Mouse (Mus musculus): ENCODE measurements around the gene Rtp2. TPM values are rescaled to one million over a fixed set of nuclear protein-coding genes. Genes with fewer than 3 reads are reported as not detected.
"Not testable (repeated sequence)": the region's sequence is repeated elsewhere in the genome, so short reads cannot be mapped to it uniquely, and the experiment has no call there.

Rtp2 gene
- polyA plus RNA-seq, 1 experiment from 2014 or later: not detected

DNA sequence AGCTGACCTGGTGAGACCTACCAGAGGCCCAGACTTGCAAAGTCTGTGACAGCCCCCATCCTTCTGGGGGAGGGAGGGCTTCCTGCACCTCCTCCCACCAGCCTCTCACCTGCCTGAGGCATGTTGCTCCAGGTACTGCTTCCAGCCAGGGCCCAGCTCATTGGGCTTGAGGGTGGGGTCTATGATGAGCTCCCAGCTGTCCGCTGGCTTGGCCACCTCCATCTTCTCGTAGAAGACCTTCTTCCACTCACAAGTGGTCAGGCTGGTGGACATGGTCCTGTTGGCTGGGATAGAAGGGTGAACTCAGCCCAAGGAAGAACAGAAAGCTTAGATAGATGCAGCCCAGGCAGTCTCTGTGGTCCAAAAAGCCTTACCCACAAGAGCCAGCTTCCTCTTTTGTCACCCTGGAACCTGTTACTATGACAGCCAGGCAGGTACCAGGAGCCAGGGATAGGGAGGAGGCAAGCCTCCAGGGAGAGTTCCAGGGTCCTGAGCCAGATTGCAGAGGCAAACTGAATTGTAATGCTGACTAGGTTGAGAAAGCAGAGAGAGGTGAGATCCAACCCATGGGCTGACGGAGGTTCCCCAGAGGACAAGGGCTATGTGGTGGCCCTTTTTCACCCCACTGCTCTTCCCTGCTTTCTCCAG lies 1.6 kb downstream of the Rtp2 start:
- Histone ChIP-seq H3K27me3 (replicated peaks; ENCODE audit: control insufficient read depth, insufficient read depth, low read length) (no peaks in the 10 kb centered on the region), H3K27ac (ENCODE audit: low read depth, low read length) (no peak overlapping the region), H3K4me2 (no peak overlapping the region), H3K4me3 (ENCODE audit: low read depth, low read length) (no peak overlapping the region), H3K9me3 (ENCODE audit: control insufficient read depth, low read length) (no peaks in the 10 kb centered on the region), H3K4me1 (replicated peaks; ENCODE audit: control insufficient read depth, insufficient read depth, low read length) (no peaks in the 10 kb centered on the region), H3K9ac (ENCODE audit: low read depth, low read length) (no peak overlapping the region), H3K36me3 (ENCODE audit: control insufficient read depth, insufficient read depth, low read length) (no peaks in the 10 kb centered on the region)
- DNase-seq (ENCODE audit: low spot score) (no peak), ATAC-seq (replicated peaks; ENCODE audit: low FRiP score) (no peak)
- WGBS: 87% methylated on average over 3 of the region's 3 CpGs

DNA sequence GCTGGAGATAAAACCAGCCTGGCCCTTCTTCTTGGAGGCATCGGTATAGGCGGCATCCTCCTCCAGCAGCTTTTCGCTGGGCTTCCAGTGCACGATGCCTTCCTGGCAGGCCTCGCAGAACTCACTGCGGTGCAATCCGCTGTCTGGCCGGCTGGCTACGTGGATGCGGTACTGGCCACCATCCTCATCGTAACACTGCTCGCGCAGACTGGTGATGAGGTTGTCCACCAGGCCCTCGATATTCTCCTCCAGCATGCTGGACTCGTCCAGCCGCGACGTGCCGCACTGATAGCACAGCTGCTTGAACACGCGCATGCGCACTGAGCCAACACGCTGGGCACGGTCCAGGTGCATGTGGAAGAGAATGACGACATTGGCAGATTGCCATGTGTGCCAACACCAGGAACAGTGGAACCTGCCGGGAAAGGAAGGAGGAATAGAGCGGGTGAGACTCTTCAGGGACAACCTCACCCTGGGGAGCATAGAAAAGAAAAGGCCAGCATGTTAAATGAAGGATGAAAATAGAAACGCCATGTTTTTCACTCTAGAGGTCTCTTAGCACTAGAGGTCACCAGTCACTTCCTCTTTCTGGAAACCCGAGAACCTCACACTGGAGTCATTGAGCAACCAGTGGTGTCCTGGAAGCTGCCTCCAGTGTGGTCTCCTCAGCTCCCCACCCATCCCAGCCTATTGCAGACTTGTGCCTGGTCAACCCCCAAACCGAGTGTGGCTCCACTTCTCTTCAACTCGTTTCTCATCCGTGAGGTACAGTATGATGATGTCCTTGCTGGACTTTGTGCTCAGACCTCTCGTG lies 4.7 kb downstream of the Rtp2 start:
- no peak for DNase-seq (ENCODE audit: low spot score)
- H3K9ac ChIP-seq (ENCODE audit: low read depth, low read length): no peak overlapping the region
- H3K27ac ChIP-seq (ENCODE audit: low read depth, low read length): no peak overlapping the region
- no peaks in the 10 kb centered on the region for H3K36me3 ChIP-seq (ENCODE audit: control insufficient read depth, insufficient read depth, low read length)
- no peaks in the 10 kb centered on the region for H3K27me3 ChIP-seq (replicated peaks; ENCODE audit: control insufficient read depth, insufficient read depth, low read length)
- WGBS: 87% methylated on average over 33 of the region's 33 CpGs
- H3K9me3 ChIP-seq (ENCODE audit: control insufficient read depth, low read length): no peaks in the 10 kb centered on the region
- no peak overlapping the region for H3K4me2 ChIP-seq
- H3K4me3 ChIP-seq (ENCODE audit: low read depth, low read length): no peak overlapping the region
- no peaks in the 10 kb centered on the region for H3K4me1 ChIP-seq (replicated peaks; ENCODE audit: control insufficient read depth, insufficient read depth, low read length)
- ATAC-seq (replicated peaks; ENCODE audit: low FRiP score): no peak

DNA sequence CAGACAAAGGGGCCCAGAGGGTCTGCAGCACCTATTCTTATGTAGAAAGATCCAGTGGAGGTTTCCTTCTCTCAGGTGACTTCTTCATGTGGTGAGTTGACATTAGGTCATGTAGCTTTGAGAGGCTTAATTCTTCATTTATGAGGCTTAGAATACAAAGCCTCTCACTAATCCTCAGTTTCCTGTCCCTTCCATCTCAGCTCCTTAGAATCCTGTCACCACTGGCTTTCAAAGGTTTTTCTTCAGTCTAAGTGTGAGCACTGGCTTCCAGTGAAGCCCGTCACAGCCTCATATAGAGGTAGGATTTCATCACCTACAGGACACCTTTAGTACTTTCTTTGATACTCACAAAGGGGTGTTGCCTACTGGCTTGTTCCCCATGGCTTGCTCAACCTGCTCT lies 9.3 kb downstream of the Rtp2 start:
- no peak overlapping the region for H3K4me3 ChIP-seq (ENCODE audit: low read depth, low read length)
- no peaks in the 10 kb centered on the region for H3K9me3 ChIP-seq (ENCODE audit: control insufficient read depth, low read length)
- H3K27ac ChIP-seq (ENCODE audit: low read depth, low read length): no peak overlapping the region
- H3K9ac ChIP-seq (ENCODE audit: low read depth, low read length): no peak overlapping the region
- DNase-seq (ENCODE audit: low spot score): no peak
- no peak overlapping the region for H3K4me2 ChIP-seq
- no peaks in the 10 kb centered on the region for H3K27me3 ChIP-seq (replicated peaks; ENCODE audit: control insufficient read depth, insufficient read depth, low read length)
- no peaks in the 10 kb centered on the region for H3K4me1 ChIP-seq (replicated peaks; ENCODE audit: control insufficient read depth, insufficient read depth, low read length)
- no peak for ATAC-seq (replicated peaks; ENCODE audit: low FRiP score)
- WGBS: 77% methylated on average over 1 of the region's 1 CpGs
- H3K36me3 ChIP-seq (ENCODE audit: control insufficient read depth, insufficient read depth, low read length): no peaks in the 10 kb centered on the region

DNA sequence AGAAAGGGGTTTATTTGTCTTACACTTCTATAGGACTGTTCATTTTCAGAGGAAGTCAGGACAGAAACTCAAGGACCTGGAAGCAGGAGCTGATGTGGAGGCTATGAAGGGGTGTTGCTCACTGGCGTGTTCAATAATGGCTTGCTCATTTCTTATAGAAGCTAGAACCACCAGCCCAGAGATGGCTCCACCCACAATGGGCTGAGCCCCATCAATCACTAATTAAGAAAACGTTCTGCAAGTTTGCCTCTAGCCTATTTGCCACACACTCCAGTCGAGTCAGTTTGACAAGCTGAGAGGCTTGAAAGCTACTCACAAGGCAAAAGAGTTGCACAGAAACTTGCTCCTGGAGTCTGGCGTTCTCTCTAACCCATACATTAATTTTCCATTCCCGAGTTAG lies 10.5 kb downstream of the Rtp2 start:
- ATAC-seq (replicated peaks; ENCODE audit: low FRiP score) (no peak), DNase-seq (ENCODE audit: low spot score) (no peak)
- Histone ChIP-seq H3K36me3 (ENCODE audit: control insufficient read depth, insufficient read depth, low read length) (no peaks in the 10 kb centered on the region), H3K9ac (ENCODE audit: low read depth, low read length) (no peak overlapping the region), H3K27ac (ENCODE audit: low read depth, low read length) (no peak overlapping the region), H3K4me1 (replicated peaks; ENCODE audit: control insufficient read depth, insufficient read depth, low read length) (no peaks in the 10 kb centered on the region), H3K4me3 (ENCODE audit: low read depth, low read length) (no peak overlapping the region), H3K4me2 (no peak overlapping the region), H3K9me3 (ENCODE audit: control insufficient read depth, low read length) (no peaks in the 10 kb centered on the region), H3K27me3 (replicated peaks; ENCODE audit: control insufficient read depth, insufficient read depth, low read length) (no peaks in the 10 kb centered on the region)
- WGBS: 64% methylated on average over 5 of the region's 5 CpGs

DNA sequence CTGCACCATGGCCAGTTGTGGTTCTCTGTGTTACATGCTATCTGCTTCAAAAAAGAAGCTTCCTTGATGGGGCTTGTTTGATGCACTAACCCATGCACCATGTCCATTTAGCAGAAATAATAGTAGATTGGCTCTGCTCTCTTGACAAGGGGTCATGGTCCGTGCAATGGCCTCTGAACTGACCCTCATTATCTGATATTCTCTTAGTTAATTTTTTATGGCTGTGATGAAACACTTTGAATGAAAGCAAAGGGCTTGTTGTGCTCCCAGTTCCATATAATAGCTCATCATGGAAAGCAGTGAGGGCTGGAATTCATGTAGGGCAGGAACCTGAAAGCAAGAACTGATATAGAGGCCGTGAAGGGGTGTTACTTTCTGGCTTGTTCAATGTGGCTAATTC lies 12.8 kb downstream of the Rtp2 start:
- ATAC-seq (replicated peaks; ENCODE audit: low FRiP score) (no peak), DNase-seq (ENCODE audit: low spot score) (no peak)
- H3K4me1 ChIP-seq (replicated peaks; ENCODE audit: control insufficient read depth, insufficient read depth, low read length): no peaks in the 10 kb centered on the region
- H3K4me2 ChIP-seq: no peak overlapping the region
- no peak overlapping the region for H3K27ac ChIP-seq (ENCODE audit: low read depth, low read length)
- WGBS: 77% methylated on average over 2 of the region's 2 CpGs
- no peaks in the 10 kb centered on the region for H3K36me3 ChIP-seq (ENCODE audit: control insufficient read depth, insufficient read depth, low read length)
- H3K27me3 ChIP-seq (replicated peaks; ENCODE audit: control insufficient read depth, insufficient read depth, low read length): no peaks in the 10 kb centered on the region
- no peaks in the 10 kb centered on the region for H3K9me3 ChIP-seq (ENCODE audit: control insufficient read depth, low read length)
- no peak overlapping the region for H3K9ac ChIP-seq (ENCODE audit: low read depth, low read length)
- no peak overlapping the region for H3K4me3 ChIP-seq (ENCODE audit: low read depth, low read length)

DNA sequence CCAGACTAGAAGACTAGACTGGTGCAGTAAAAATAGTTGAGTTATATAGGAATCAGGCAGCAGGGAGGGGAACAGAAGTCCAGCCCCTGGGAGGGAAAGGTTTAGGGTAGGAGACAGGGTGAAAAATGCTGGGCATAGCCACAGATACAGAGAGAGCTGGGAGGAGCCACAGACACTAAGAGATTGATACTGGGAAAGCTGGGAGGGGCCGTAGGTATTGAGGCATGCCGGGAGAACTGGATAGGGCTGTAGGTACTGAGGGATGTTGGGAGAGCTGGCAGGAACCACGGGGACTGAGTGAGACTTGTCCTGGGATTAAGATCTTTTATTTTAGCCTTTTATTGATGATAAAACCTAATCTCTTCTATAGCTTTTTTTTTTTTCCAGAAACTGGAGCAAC lies 18.8 kb downstream of the Rtp2 start:
- DNase-seq (ENCODE audit: low spot score) (no peak), ATAC-seq (replicated peaks; ENCODE audit: low FRiP score) (no peak)
- H3K9ac ChIP-seq (ENCODE audit: low read depth, low read length): no peak overlapping the region
- no peak overlapping the region for H3K4me3 ChIP-seq (ENCODE audit: low read depth, low read length)
- no peaks in the 10 kb centered on the region for H3K27me3 ChIP-seq (replicated peaks; ENCODE audit: control insufficient read depth, insufficient read depth, low read length)
- H3K4me2 ChIP-seq: no peak overlapping the region
- H3K4me1 ChIP-seq (replicated peaks; ENCODE audit: control insufficient read depth, insufficient read depth, low read length): no peaks in the 10 kb centered on the region
- H3K9me3 ChIP-seq (ENCODE audit: control insufficient read depth, low read length): no peaks in the 10 kb centered on the region
- 36% methylated on average over 3 of the region's 3 CpGs for WGBS
- no peaks in the 10 kb centered on the region for H3K36me3 ChIP-seq (ENCODE audit: control insufficient read depth, insufficient read depth, low read length)
- no peak overlapping the region for H3K27ac ChIP-seq (ENCODE audit: low read depth, low read length)

DNA sequence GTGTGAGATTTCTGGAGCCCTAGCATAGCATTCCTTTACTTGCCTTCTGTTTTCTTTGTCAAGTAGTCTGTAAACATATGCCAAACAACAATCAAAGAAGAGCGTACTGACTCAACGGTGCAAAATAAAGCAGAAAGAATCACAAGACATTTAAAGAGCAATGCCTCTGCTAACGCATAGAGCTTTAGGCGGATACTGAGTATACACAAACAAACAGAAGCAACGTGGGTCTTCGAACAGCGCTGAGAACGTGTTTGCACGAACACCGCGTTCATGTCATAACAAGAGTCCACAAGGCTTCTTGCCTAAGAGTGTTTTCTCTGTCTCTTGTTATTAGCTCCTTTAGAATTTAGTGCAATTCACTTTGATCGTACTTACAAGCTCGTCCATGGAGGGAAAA lies 19.5 kb downstream of the Rtp2 start:
- Histone ChIP-seq H3K4me3 (ENCODE audit: low read depth, low read length) (no peak overlapping the region), H3K36me3 (ENCODE audit: control insufficient read depth, insufficient read depth, low read length) (no peaks in the 10 kb centered on the region), H3K4me2 (no peak overlapping the region), H3K27ac (ENCODE audit: low read depth, low read length) (no peak overlapping the region), H3K9me3 (ENCODE audit: control insufficient read depth, low read length) (no peaks in the 10 kb centered on the region), H3K9ac (ENCODE audit: low read depth, low read length) (no peak overlapping the region), H3K27me3 (replicated peaks; ENCODE audit: control insufficient read depth, insufficient read depth, low read length) (no peaks in the 10 kb centered on the region), H3K4me1 (replicated peaks; ENCODE audit: control insufficient read depth, insufficient read depth, low read length) (no peaks in the 10 kb centered on the region)
- DNase-seq (ENCODE audit: low spot score) (no peak), ATAC-seq (replicated peaks; ENCODE audit: low FRiP score) (no peak)
- 78% methylated on average over 13 of the region's 13 CpGs for whole genome bisulfite sequencing

DNA sequence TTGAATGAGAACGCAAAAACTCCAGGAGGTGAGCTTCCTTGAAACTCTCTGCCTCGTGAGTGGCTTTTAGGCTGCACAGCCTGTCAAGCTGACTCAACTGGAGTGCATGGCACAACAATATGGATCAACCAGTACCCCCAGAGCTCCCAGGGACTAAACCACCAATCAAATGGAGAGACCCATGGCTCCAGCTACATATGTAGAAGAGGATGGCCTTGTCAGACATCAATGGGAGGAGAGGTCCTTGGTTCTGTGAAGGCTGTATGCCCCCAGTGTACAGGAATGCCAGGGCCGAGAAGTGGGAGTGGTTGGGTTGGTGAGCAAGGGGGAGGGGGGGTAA lies 23.2 kb downstream of the Rtp2 start:
- H3K4me2 ChIP-seq; H3K9ac ChIP-seq (ENCODE audit: low read depth, low read length); H3K4me3 ChIP-seq (ENCODE audit: low read depth, low read length); H3K27ac ChIP-seq (ENCODE audit: low read depth, low read length); H3K36me3 ChIP-seq (ENCODE audit: control insufficient read depth, insufficient read depth, low read length); DNase-seq (ENCODE audit: low spot score); H3K9me3 ChIP-seq (ENCODE audit: control insufficient read depth, low read length); H3K27me3 ChIP-seq (replicated peaks; ENCODE audit: control insufficient read depth, insufficient read depth, low read length); H3K4me1 ChIP-seq (replicated peaks; ENCODE audit: control insufficient read depth, insufficient read depth, low read length); ATAC-seq (replicated peaks; ENCODE audit: low FRiP score): not testable (repeated sequence)
- WGBS: 82% methylated on average over 3 of the region's 3 CpGs
